Mouse (Mus musculus) neural tube, embryonic 10.5 days (tissue): ENCODE measurements around the gene Afap1l2.

Experiments
- DNase-seq: peaks from one replicate; pipeline ENCODE4 v3.0.0-alpha.2; 2017; ENCODE audit warnings: low spot score; ENCODE audit errors: extremely low spot score

Gene Afap1l2

GRCm38 (mm10) chr19:56944211-56944610 is 63.8 kb downstream of the Afap1l2 start:
- no peak for DNase-seq

- DNase-seq = no peak
These were observed 65.8 kb downstream of the Afap1l2 start for GRCm38 (mm10) chr19:56942216-56942615.

- DNase-seq = no peak
These were observed 67.5 kb downstream of the Afap1l2 start for GRCm38 (mm10) chr19:56940507-56940906.

DNA sequence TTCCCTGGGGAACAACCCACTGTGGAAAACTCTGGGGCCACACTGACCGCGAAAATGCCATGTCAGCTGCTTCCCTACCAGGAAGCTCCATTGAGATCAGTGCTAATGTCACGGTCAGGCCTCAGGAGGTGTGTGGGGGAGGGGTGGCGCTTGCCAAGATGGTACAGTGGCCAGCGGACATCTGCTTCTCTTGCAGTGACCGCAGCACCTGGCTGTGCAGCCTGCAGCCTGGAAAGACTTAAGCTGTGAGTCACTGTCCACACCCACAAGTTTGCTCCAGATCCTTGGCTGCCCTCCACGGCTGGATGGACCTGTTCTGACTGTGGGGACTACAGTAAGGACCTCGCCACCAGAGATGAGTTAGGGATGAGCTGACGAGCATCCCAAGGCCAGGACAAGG is 68.2 kb downstream of the Afap1l2 start:
- no peak for DNase-seq

DNA sequence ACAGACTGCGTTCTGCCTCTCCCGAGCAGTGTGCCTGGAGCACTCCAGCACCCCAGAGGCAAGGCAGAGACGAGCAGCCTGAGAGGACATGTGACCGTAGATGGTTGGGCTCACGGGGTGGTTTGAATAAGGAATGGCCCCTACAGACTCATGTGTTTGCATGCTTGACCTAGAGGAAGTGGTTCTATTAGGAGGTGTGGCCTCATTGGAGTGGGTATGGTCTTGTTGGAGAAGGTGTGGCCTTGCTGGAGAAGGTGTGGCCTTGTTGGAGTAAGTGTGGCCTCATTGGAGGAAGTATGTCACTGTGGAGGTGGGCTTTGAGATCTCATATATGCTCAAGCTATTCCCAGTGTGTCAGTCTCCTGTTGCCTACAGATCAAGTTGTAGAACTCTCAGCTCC is 70.1 kb downstream of the Afap1l2 start:
- DNase-seq = no peak

DNA sequence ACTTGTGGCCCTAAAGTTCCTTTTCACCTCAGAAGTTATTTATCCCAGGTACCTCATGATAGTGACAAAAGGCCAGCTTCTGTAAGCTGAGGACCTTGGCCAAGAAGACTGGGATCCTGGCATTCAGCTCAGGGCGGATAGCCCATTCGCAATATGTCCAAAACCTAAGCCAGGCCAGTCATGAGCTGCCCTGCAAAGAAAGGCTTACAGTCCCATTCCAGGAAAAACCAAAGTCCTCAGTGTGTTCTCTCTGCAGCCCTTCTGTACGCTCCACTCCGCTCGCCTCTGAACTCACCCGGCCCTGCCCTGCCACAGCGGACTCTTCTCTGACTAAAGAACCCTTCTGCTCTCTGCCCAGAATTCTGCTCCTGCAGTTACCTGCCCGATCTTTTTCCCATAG is 71.8 kb downstream of the Afap1l2 start:
- no peak for DNase-seq

- no peak for DNase-seq
These were observed 72.3 kb downstream of the Afap1l2 start for GRCm38 (mm10) chr19:56935777-56936176.

GRCm38 (mm10) chr19:56935111-56935510 is 72.9 kb downstream of the Afap1l2 start:
- no peak for DNase-seq

GRCm38 (mm10) chr19:56933800-56934199 is 74.2 kb downstream of the Afap1l2 start:
- no peak for DNase-seq

DNA sequence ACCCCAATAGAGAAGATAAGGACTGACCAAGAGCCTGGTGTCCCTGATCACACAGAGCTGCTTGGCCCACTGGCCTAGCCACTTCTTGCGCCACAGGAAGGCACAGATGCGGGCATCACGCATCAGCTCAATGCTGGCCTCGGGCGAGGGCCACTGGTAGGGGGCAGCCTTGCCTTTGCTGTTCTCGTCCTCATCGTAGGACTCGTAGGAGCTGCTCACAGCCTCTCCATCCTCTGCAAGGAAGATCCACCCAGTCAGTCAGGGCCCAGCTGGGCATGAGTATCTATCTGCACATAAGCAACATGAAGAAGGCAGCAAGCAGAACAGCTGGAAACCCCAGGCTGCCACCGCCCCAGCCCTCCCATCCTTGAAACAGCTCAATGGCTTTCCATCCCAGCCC is 78.0 kb downstream of the Afap1l2 start:
- DNase-seq = no peak

- no peak for DNase-seq
These were observed 78.6 kb downstream of the Afap1l2 start for GRCm38 (mm10) chr19:56929392-56929791.

DNA sequence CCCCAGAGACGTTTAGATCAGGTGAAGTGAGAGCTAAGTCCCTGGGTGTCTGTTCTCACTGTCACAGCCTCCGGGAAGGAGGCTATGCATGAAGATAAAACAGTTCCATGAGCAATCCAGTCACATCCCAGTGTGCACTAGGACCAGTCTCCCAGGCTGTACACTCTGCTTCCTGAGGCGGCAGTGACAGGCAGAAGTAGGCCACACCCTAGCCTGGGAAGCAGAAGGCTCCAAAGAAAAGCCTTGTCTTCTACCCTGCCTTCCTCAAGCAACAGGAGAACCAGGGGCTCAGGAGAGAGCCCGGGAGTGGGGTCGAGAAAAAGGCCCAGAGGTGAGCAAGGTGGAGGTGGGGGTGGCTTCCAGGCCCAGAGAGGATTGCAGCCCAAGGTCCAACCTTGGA is 86.3 kb downstream of the Afap1l2 start:
- no peak for DNase-seq

GRCm38 (mm10) chr19:56920232-56920631 is 87.8 kb downstream of the Afap1l2 start:
- DNase-seq = no peak

DNA sequence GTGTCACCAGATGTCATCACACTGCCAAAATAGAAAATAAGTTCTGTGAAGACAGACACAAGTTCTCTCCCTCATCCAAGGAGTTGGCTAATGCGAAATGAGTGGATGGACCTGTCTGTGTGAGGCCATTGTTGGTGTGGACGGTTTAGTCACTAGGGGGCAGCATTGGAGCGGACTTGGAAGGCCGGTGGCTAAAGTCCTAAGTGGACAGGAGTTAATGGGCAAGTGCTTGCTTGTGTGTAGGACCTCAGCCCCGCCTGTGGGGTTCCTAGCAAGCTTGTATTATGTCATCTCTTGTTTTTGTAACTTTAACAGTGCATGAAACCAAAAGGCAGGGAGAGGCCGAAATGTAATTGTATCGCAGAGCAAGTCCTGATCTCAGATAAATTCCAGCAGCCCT is 88.4 kb downstream of the Afap1l2 start:
- peak; percentile 89 for DNase-seq

DNA sequence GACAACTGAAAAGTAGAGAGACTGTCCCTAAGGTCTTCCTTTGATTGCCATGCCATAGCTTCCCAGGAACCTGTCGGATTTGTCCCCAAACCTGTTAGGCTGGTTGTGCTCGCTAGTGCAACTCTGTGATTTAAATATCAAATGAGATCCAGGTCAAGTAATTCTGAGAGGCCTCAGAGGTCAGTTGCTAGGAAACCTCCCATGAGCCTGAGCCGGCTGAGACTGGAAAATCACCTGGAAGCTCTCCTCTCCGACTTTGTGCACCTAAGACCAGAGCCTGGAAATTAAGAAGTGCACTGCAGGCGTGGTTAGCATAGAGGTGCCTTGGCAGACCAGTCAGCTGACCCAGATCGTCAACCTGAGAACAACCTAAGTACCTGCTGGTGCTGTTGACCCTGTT is 92.9 kb downstream of the Afap1l2 start:
- DNase-seq = no peak

DNA sequence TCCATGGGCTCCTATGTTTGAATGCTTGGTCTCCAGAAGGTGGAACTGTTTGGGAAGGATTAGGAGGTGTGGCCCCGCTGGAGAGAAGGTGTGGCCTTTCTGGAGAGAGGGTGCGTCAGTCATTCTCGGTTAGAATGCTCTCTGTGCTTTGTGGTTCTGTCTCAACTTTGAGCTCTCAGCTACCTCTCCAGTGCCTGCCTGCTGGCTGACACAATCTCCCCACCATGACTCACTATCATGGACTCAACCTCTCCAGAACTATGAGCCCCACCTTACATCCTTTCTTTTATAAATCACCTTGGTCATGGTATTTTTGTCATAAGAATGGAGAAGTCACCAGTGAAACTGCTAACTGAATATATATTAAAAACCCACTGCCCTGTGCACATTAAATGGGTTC is 93.4 kb downstream of the Afap1l2 start:
- no peak for DNase-seq

- DNase-seq = no peak
These were observed 94.3 kb downstream of the Afap1l2 start for GRCm38 (mm10) chr19:56913761-56914160.

DNA sequence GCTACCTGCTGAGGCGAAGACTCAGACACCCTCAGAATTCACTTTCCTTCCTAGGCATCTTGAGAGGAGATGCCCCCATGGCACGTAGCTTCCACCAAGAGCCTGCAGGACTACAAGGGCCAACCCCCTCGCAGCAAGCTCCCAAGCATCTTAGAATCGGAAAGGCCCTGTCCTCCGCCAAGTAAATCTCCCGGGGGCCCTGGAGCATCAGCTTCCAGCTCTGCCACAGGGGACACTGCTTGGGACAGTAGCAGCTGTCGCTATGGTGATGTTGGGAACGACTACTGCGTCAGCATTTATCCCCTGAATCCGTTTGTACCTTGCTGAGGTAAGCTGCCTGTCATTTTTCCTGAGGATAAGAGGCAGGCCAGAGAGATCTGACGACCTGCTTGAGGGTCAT is 97.5 kb downstream of the Afap1l2 start:
- DNase-seq = no peak

- peak; percentile 63 for DNase-seq
These were observed 99.4 kb downstream of the Afap1l2 start for GRCm38 (mm10) chr19:56908472-56909270.

- DNase-seq = no peak
These were observed 100.2 kb downstream of the Afap1l2 start for GRCm38 (mm10) chr19:56907850-56908249.

- DNase-seq = no peak
These were observed 102.6 kb downstream of the Afap1l2 start for GRCm38 (mm10) chr19:56905395-56905794.

DNA sequence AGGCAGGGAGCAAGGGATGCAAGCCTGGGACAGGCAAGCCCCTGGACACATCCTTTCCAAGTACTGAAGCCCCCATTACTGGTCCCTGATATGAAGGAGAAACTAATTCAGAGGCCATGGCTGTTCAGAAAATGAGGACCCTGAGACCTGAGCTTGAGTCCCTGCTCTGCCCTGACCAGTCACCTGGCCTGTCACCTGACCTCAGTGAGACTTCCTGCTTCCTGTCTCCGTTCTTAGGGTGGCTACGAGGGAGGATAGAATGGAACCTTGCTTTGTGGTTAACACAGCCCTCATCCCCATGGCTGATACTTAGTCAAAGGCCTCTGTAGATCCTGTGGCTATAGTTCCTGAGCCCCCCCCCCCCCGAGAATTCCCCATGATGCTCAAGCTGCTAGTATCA is 103.9 kb downstream of the Afap1l2 start:
- DNase-seq = no peak

GRCm38 (mm10) chr19:56897654-56898053 is 110.4 kb downstream of the Afap1l2 start:
- no peak for DNase-seq

DNA sequence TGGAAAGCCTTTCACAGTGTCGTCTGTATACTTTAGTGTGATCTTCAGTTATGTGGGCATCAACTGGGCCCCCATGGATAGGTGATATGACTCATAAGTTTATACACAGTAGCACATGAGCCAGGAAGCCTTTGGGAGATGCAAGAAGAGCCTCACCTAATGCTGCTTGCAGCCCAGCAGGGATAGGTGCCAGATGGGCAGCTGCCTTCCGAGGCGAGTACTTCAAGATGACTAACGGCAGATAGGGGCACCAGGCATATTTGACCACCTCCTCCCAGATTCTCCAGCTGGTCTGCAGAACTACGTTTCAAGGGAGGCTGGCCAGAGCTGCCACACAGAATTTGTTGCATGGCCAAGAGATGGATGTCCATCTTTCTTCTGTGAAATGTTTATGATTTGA is 114.7 kb downstream of the Afap1l2 start:
- DNase-seq = no peak
